Mouse (Mus musculus): ENCODE data around the gene Magi1.

- TF ChIP-seq POLR2A (IDR thresholded peaks at IDR 0.05; ENCODE audit: borderline replicate concordance, extremely low read depth, insufficient read depth, insufficient read length, poor library complexity, severe bottlenecking) (no peak), CTCF (IDR thresholded peaks at IDR 0.05; ENCODE audit: borderline replicate concordance, extremely low read depth, insufficient read depth, insufficient read length) (no peak)
Measured at GRCm38 (mm10) chr6:93802390-93802789, 481.3 kb downstream of the Magi1 start.

Data from brain, embryonic 14.5 days (tissue).